Mouse (Mus musculus) brain, embryonic 14.5 days (tissue): ENCODE results near the gene 4921524J17Rik. TPM values are rescaled to one million over a fixed set of nuclear protein-coding genes. Genes with fewer than 3 reads are reported as not detected.

Source experiments
- DNase-seq: peaks from one replicate; pipeline ENCODE4 v3.0.0-alpha.2; 2011; ENCODE audit warnings: low read depth
- CTCF ChIP-seq: fragments of 200-500 bp; IDR thresholded peaks from 2 replicates; pipeline ENCODE4 v1.5.1; 2012; ENCODE audit warnings: inconsistent platforms, mild to moderate bottlenecking, moderate library complexity, borderline replicate concordance; ENCODE audit not compliant: insufficient read depth, insufficient read length; ENCODE audit errors: extremely low read depth
- POLR2A ChIP-seq: fragments of 200-500 bp; IDR thresholded peaks from 2 replicates; pipeline ENCODE4 v1.6.1; 2012; ENCODE audit warnings: mild to moderate bottlenecking, inconsistent platforms, borderline replicate concordance; ENCODE audit not compliant: poor library complexity, insufficient read depth, insufficient read length, severe bottlenecking; ENCODE audit errors: extremely low read depth
- polyA plus RNA-seq: library from polyadenylated mRNA; depleted of rRNA; stranded (reverse); fragments of >200 nt; gene quantifications from 2 replicates; pipeline ENCODE4 v1.2.3, GENCODE M21; 2012; rRNA removed

4921524J17Rik gene
- polyA plus RNA-seq, 1 experiment: 18.5 TPM

DNA sequence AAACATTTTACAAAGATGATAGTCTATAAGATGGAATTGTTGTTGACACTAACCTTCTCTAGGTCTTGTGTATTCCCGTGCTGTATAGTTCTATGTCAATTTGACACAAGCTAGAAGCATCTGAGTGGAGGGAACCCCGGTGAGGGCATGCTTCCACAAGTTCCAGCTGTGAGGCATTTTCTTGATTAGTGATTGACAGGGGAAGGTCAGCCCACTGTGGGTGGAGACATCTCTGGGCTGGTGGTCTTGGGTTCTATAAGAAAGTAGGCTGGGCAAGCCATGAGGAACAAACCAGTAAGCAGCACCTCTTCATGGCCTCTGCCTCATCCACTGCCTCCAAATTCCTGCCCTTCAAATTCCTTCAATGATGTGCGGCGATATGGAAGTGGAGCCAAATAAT, 58.3 kb downstream of the 4921524J17Rik start:
- TF ChIP-seq POLR2A (no peak), CTCF (no peak)
- DNase-seq: no peak

DNA sequence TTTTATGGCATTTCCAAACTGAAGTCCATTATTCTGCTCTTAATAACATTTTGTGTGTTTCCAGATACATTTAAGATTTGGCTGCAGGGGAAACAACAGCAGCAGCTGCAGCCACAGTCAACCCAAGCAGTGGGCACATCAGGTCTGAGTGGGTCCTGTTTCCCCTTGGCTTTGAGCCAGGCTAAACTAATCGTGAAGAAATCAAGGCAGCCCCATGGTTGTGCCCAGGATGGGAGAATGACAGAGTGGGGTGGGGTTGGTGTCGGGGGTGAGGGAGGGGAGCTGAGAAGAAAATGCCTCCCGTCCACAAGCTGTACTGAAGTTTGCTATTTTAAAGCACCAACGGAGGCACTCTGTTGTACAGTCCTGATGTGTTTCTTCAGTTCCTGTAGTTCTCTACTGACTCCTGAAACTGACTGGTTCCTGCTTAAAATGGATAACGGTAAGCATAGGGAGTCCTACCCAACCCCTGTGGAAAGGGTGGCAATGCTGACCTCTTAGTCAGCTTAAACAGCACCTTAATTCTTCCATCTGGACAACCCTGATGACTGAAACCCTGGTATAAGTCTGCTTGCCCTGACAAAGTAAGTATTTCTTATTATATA, 59.1 kb downstream of the 4921524J17Rik start:
- DNase-seq: no peak
- TF ChIP-seq POLR2A (no peak), CTCF (no peak)

DNA sequence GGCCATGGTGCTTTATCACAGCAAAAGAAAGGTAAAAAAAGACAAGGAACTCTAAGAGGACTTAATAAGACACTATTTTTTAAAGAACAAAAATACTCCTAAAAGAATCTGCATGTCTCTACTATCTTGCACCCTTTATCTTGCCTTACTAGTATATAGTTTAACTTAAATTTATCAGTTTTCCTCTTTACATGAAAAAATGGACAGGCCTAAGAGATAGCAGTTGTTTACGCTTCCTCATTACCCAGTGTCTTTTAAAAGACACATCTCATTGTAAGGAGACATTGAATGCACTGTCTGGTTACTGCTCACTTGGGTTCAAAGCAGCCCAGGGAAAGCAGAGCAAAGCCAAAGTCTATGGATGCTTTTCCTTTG, 60.2 kb downstream of the 4921524J17Rik start:
- no peak for TF ChIP-seq POLR2A
- TF ChIP-seq CTCF: no peak
- no peak for DNase-seq

DNA sequence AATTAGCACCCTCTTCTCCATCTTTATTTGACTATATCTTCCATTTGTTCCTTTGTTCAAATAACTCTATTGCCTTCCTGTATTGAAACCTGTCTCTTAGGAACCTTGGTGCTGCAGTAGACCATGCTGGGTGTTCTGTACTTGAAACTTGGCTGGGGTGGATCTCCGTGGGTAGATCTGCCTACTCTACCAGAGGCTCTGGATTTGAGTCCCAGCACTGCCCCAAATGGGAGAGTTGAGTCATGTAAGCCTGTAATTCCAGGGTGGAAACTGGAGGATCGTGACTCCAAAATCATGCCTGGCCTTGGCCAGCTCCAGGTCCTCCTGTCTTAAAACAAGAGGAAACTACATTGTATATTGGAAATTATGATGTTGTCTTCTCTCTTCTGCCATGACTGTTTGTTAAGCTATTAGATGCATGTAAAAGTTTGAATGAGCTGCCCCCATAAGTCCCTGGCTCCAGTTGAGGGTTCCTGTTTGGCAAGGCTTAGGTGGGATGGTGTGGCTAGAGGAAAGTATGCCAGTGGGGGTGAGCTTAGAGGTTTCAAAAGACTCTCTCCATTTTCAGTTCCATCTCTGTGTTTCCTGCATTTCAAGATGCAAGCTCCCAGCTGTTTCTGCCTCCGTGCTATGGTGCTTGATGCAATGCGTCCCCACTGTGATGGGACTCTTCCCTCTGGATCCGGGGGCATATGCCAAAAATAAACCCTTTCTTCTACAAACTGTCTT, 60.7 kb downstream of the 4921524J17Rik start:
- TF ChIP-seq CTCF: no peak
- TF ChIP-seq POLR2A: no peak
- no peak for DNase-seq

DNA sequence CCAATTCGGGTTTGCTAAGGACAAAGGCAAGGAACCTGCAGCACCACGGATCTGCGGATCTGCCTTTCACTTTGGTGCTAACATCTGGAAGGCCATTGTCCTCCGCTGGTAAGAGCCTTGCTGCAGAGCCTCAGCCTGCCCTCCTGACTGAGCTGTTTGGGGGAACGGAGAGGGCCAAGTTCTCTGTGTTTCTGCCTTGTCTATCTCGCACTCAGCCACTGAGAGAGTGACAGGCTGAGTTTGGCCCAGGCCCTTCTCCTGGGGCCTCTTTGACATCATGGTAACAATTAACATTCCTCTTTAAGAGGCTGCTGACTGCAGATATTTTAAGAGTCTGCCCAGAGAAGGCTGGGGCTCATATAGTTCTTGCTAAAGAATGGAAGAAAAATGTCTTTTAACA, 67.5 kb downstream of the 4921524J17Rik start:
- TF ChIP-seq POLR2A (no peak), CTCF (no peak)

DNA sequence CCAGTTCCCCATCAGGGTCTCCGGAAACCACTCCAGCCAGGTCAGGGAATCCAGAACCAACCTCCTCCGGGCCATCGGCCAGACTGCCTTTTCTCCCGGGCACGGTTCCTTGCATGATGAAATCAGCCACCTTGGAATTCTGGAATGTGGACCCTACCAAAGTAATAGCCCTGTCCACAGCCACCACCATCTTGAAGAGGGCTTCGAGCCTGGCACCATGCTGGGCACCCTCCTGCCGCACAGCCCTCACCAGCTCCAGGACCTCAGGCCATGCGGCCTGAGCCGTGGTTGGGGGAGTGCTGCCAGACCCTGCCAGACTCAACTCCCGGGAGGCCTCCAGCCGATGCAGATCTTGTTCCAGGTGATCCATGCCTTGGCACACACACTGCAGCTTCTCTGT, 68.0 kb downstream of the 4921524J17Rik start:
- TF ChIP-seq CTCF (no peak), POLR2A (no peak)
- no peak for DNase-seq

More for the DNA sequence above, 67.5 kb downstream of the 4921524J17Rik start:
- DNase-seq: no peak

DNA sequence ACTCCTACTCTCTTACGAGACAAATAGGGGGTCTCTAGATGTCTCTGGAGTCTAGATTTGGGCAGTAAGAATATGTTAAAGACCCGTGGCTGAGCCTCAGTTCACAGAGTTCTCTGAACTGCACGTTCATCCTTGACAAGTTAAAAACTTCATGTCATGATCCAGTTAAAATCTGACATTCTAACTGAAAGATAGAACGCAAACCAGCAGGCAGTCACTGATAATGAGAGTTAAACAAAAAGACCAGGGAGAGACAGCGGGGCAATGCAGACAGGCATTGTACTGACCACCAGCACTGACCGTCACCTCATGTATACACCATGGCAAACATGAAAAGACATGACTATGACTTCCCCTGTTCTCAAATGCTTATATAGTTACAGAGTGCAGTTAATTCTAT, 69.2 kb downstream of the 4921524J17Rik start:
- TF ChIP-seq POLR2A (no peak), CTCF (no peak)
- DNase-seq: no peak

DNA sequence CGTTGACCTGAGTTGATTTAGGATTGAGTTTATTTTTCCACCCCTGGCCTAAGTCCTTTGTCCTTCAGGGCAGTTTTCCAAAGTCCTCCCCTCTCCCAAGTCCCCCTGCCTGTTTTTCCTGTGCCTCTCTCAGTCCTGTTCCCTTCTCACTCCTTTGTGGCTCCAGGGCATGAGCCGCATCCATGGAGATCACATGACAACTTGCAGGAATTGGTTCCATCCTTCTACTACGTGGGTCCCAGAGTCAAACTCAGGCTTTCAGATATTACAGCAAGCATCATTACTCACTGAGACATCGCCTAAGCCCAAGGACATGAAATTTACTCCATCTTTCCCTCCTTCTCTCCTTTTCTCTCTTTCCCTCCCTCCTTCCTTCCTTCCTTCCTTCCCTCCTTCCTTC, 70.4 kb downstream of the 4921524J17Rik start:
- no peak for DNase-seq
- TF ChIP-seq POLR2A (no peak), CTCF (no peak)

Other genes starting within 250 kb of the 4921524J17Rik start
- not detected in 2 replicates for gene Olfr371, start 206.8 kb downstream of the 4921524J17Rik start, polyA plus RNA-seq
- 64.2 and 82.1 TPM in 2 replicates for gene Orc6, start 133.2 kb downstream of the 4921524J17Rik start, polyA plus RNA-seq
- 78.9 and 81.3 TPM in 2 replicates for gene Vps35, start 133.0 kb downstream of the 4921524J17Rik start, polyA plus RNA-seq
- gene Mylk3, start 46.5 kb downstream of the 4921524J17Rik start, polyA plus RNA-seq: 0.14 and 0.18 TPM in 2 replicates
- 29.6 and 34.2 TPM in 2 replicates for gene Gpt2, start 59.7 kb upstream of the 4921524J17Rik start, polyA plus RNA-seq
- gene Dnaja2, start 122.5 kb upstream of the 4921524J17Rik start, polyA plus RNA-seq: 44.7 and 78.5 TPM in 2 replicates